Mouse (Mus musculus): ENCODE data around the gene Tcam1. TPM values are rescaled to one million over a fixed set of nuclear protein-coding genes. Genes with fewer than 3 reads are reported as not detected.

Tcam1 gene
- polyA plus RNA-seq, 1 experiment from 2014 or later = 0.41 TPM

DNA sequence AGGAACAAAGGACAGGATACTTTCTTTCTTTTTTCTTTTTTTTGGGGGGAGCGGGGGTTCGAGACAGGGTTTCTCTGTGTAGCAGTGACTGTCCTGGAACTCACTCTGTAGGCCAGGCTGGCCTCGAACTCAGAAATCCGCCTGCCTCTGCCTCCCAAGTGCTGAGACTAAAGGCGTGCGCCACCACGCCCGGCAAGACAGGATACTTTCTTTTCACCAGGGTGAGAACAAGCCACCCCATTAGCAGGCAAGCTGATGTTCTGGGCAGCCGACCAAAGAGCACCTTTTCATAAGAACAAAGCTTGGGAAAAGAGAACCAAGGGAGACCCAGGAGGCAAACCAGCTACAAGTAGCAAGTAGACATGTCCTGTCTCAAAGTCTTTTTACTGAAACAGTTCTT is 30.3 kb downstream of the Tcam1 start:
- Histone ChIP-seq H3K27me3 (no peaks in the 10 kb centered on the region), H3K36me3 (no peaks in the 10 kb centered on the region), H3K9ac (no peak overlapping the region), H3K27ac (no peak overlapping the region), H3K4me3 (no peak overlapping the region), H3K4me2 (no peak overlapping the region), H3K4me1 (0 out of 2 replicates have a peak, but pooled peaks cover 3% of the 10 kb centered on the region), H3K9me3 (no peaks in the 10 kb centered on the region)
- ATAC-seq (ENCODE audit: insufficient number of reproducible peaks, low FRiP score, low TSS enrichment, low read depth) = no peak
- WGBS = 83% methylated on average over 9 of the region's 9 CpGs

GRCm38 (mm10) chr11:106307432-106307831 is 31.0 kb downstream of the Tcam1 start:
- H3K4me3 ChIP-seq = no peak overlapping the region
- no peak overlapping the region for H3K27ac ChIP-seq
- H3K4me1 ChIP-seq = 0 out of 2 replicates have a peak, but pooled peaks cover 3% of the 10 kb centered on the region
- ATAC-seq (ENCODE audit: insufficient number of reproducible peaks, low FRiP score, low TSS enrichment, low read depth) = no peak
- H3K36me3 ChIP-seq = no peaks in the 10 kb centered on the region
- H3K9me3 ChIP-seq = no peaks in the 10 kb centered on the region
- no peaks in the 10 kb centered on the region for H3K27me3 ChIP-seq
- no peak overlapping the region for H3K4me2 ChIP-seq
- no peak overlapping the region for H3K9ac ChIP-seq
- WGBS = 58% methylated on average over 5 of the region's 5 CpGs

GRCm38 (mm10) chr11:106308162-106308561 is 31.7 kb downstream of the Tcam1 start:
- no peak overlapping the region for H3K4me2 ChIP-seq
- peaks cover 5% of the 10 kb centered on the region; the same call in 1 of the 2 replicates for H3K4me1 ChIP-seq
- H3K36me3 ChIP-seq = no peaks in the 10 kb centered on the region
- ATAC-seq (ENCODE audit: insufficient number of reproducible peaks, low FRiP score, low TSS enrichment, low read depth) = no peak
- no peak overlapping the region for H3K27ac ChIP-seq
- H3K4me3 ChIP-seq = no peak overlapping the region
- H3K9me3 ChIP-seq = no peaks in the 10 kb centered on the region
- no peak overlapping the region for H3K9ac ChIP-seq
- 84% methylated on average over 11 of the region's 11 CpGs for WGBS
- H3K27me3 ChIP-seq = no peaks in the 10 kb centered on the region

- WGBS = 70% methylated on average over 5 of the region's 5 CpGs
- ATAC-seq (ENCODE audit: insufficient number of reproducible peaks, low FRiP score, low TSS enrichment, low read depth) = no peak
- no peak overlapping the region for H3K27ac ChIP-seq
Observed at GRCm38 (mm10) chr11:106310123-106310522, 33.7 kb downstream of the Tcam1 start.

GRCm38 (mm10) chr11:106313533-106313932 is 37.1 kb downstream of the Tcam1 start:
- Histone ChIP-seq H3K27me3 (no peaks in the 10 kb centered on the region), H3K4me3 (no peak overlapping the region), H3K9ac (no peak overlapping the region), H3K27ac (no peak overlapping the region), H3K4me2 (no peak overlapping the region), H3K9me3 (no peaks in the 10 kb centered on the region), H3K4me1 (peaks cover 37% of the 10 kb centered on the region), H3K36me3 (no peaks in the 10 kb centered on the region)
- WGBS = 35% methylated on average over 5 of the region's 5 CpGs
- ATAC-seq (ENCODE audit: insufficient number of reproducible peaks, low FRiP score, low TSS enrichment, low read depth) = no peak

More at GRCm38 (mm10) chr11:106310123-106310522, 33.7 kb downstream of the Tcam1 start:
- Histone ChIP-seq H3K36me3 (no peaks in the 10 kb centered on the region), H3K9ac (no peak overlapping the region), H3K4me2 (no peak overlapping the region), H3K9me3 (no peaks in the 10 kb centered on the region), H3K4me3 (no peak overlapping the region), H3K27me3 (no peaks in the 10 kb centered on the region), H3K4me1 (peaks cover 15% of the 10 kb centered on the region)

GRCm38 (mm10) chr11:106314333-106314812 is 37.9 kb downstream of the Tcam1 start, which contains the start of gene Cd79b:
TSS of gene Cd79b (minus strand) at chr11:106314762.
- 31% methylated on average over 9 of the region's 9 CpGs for WGBS
- Histone ChIP-seq H3K4me1 (peaks cover 42% of the 10 kb centered on the region), H3K9ac (no peak within 1 kb of the TSS), H3K9me3 (no peaks in the 10 kb centered on the region), H3K27ac (no peak within 1 kb of the TSS; the same call in 1 of the 2 replicates), H3K27me3 (no peaks in the 10 kb centered on the region), H3K36me3 (no peaks in the 10 kb centered on the region), H3K4me3 (no peak within 1 kb of the TSS), H3K4me2 (no peak within 1 kb of the TSS)
- no peak for ATAC-seq (ENCODE audit: insufficient number of reproducible peaks, low FRiP score, low TSS enrichment, low read depth)

DNA sequence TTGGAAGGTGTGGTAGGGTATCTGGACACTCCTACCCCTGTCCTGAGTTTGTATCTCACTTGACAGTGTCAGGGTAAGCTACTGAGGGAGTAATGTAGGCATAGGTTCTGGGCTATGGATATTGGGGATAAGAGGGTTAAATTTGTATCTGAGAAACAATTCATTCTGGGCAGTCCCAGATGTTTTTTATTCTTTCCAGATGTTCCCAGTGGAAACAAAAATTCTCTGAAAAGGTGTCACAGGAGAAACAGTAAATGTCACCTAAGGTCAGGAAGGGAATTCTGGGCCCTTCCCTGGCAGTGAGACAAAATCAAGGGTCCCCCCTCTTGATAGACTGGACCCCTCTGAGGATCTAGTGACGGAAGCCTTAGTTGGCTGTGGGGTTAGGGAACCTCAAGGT is 39.9 kb downstream of the Tcam1 start:
- Histone ChIP-seq H3K4me3 (no peak overlapping the region), H3K4me1 (peaks cover 40% of the 10 kb centered on the region), H3K4me2 (no peak overlapping the region), H3K9ac (no peak overlapping the region), H3K27me3 (no peaks in the 10 kb centered on the region), H3K9me3 (no peaks in the 10 kb centered on the region), H3K27ac (no peak overlapping the region), H3K36me3 (no peaks in the 10 kb centered on the region)
- 38% methylated on average over 1 of the region's 1 CpGs for WGBS
- ATAC-seq (ENCODE audit: insufficient number of reproducible peaks, low FRiP score, low TSS enrichment, low read depth) = no peak

DNA sequence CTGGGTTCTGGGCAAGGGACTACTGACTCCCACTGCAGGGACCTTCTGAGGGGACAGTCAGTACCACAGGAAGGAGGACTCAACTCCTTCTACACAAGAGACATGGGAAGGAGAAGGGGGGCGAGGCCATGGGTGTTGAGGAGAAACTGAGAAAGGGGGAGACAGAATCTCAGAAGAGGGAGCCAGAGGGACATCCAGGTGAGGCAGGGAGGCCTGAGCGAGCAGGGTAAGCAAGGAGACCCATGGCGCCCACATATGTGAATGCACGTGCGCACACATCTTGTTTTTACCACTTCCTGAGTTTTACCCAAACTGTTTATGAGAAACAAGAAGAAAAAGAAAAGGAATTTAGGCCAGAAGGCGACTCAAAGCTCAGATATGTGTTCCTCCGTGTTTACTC is 41.3 kb downstream of the Tcam1 start:
- no peak for ATAC-seq (ENCODE audit: insufficient number of reproducible peaks, low FRiP score, low TSS enrichment, low read depth)
- H3K9me3 ChIP-seq = no peaks in the 10 kb centered on the region
- no peaks in the 10 kb centered on the region for H3K36me3 ChIP-seq
- no peak overlapping the region for H3K27ac ChIP-seq
- 62% methylated on average over 7 of the region's 7 CpGs for WGBS
- peaks cover 40% of the 10 kb centered on the region for H3K4me1 ChIP-seq
- H3K27me3 ChIP-seq = no peaks in the 10 kb centered on the region
- H3K4me3 ChIP-seq = no peak overlapping the region
- no peak overlapping the region for H3K4me2 ChIP-seq
- H3K9ac ChIP-seq = no peak overlapping the region

DNA sequence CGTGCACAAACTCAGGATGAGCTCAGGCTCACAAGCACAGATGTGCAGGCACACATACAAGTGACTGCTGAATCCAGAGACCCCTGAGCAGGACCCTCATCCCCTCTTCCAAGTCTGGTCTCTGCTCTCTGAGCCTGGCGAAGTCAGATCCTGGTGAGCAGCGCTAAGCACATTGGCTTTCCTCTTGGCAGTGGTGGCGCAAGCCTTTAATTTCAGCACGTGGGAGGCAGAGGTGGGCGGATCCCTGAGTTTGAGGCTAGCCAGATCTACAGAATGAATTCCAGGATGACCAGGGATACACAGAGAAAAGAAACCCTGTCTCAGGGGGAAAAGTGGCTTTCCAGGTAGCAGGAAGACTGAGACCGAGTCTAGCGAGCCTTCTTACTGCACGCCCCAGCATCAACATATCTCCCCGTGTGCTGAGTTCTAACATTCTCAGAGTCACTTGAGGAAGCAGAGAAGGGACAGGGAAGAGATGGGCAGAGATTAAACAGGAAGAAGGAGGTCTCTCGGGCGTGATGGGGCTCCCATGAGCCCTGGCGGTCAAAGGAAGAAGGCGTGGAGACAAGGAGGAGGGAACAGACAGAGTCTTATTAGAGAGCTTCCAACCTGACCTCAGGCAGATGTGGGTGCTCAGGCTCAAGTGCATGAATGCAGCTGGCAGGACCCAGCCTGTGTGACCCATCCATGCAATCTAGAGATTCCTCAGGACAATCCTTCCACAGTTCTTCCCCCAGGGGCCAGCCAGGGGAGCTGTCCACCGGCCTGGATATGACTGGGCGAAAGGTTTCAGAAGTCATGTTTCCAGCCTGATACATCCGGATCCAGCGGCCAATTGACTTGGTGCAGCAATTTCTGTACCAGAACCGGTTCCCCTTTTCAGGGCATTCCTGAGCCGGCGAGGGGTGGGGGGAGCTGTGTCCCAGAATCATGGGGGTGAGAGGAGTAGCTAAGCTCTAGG is 42.2 kb downstream of the Tcam1 start:
- Histone ChIP-seq H3K27me3 (no peaks in the 10 kb centered on the region), H3K4me3 (no peak overlapping the region), H3K9me3 (no peaks in the 10 kb centered on the region), H3K27ac (no peak overlapping the region), H3K9ac (no peak overlapping the region), H3K36me3 (no peaks in the 10 kb centered on the region), H3K4me1 (peaks cover 35% of the 10 kb centered on the region), H3K4me2 (no peak overlapping the region)
- WGBS = 63% methylated on average over 21 of the region's 21 CpGs
- ATAC-seq (ENCODE audit: insufficient number of reproducible peaks, low FRiP score, low TSS enrichment, low read depth) = no peak

- Histone ChIP-seq H3K9ac (no peak overlapping the region), H3K9me3 (no peaks in the 10 kb centered on the region), H3K36me3 (no peaks in the 10 kb centered on the region), H3K4me2 (no peak overlapping the region), H3K4me1 (peaks cover 17% of the 10 kb centered on the region; the same call in 1 of the 2 replicates), H3K4me3 (no peak overlapping the region), H3K27me3 (no peaks in the 10 kb centered on the region), H3K27ac (no peak overlapping the region)
- 82% methylated on average over 5 of the region's 5 CpGs for WGBS
- no peak for ATAC-seq (ENCODE audit: insufficient number of reproducible peaks, low FRiP score, low TSS enrichment, low read depth)
Observed at GRCm38 (mm10) chr11:106324858-106325257, 48.4 kb downstream of the Tcam1 start.

- WGBS = 68% methylated on average over 8 of the region's 8 CpGs
- Histone ChIP-seq H3K4me2 (no peak overlapping the region), H3K9me3 (no peaks in the 10 kb centered on the region), H3K27ac (no peak overlapping the region), H3K36me3 (no peaks in the 10 kb centered on the region), H3K9ac (no peak overlapping the region), H3K4me1 (peaks cover 17% of the 10 kb centered on the region; the same call in 1 of the 2 replicates), H3K4me3 (no peak overlapping the region), H3K27me3 (no peaks in the 10 kb centered on the region)
- ATAC-seq (ENCODE audit: insufficient number of reproducible peaks, low FRiP score, low TSS enrichment, low read depth) = no peak
Observed at GRCm38 (mm10) chr11:106325566-106326206, 49.2 kb downstream of the Tcam1 start.

GRCm38 (mm10) chr11:106326475-106326874 is 50.0 kb downstream of the Tcam1 start:
- H3K9ac ChIP-seq = no peak overlapping the region
- no peaks in the 10 kb centered on the region for H3K9me3 ChIP-seq
- no peaks in the 10 kb centered on the region for H3K27me3 ChIP-seq
- H3K4me1 ChIP-seq = peaks cover 17% of the 10 kb centered on the region; the same call in 1 of the 2 replicates
- no peak overlapping the region for H3K4me2 ChIP-seq
- WGBS = 85% methylated on average over 8 of the region's 8 CpGs
- no peak overlapping the region for H3K27ac ChIP-seq
- no peaks in the 10 kb centered on the region for H3K36me3 ChIP-seq
- no peak overlapping the region for H3K4me3 ChIP-seq
- ATAC-seq (ENCODE audit: insufficient number of reproducible peaks, low FRiP score, low TSS enrichment, low read depth) = no peak
